Mouse (Mus musculus) testis, adult 2 months (tissue): ENCODE measurements around the gene Fam110a. TPM values are rescaled to one million over a fixed set of nuclear protein-coding genes. Genes with fewer than 3 reads are reported as not detected.

Source experiments
- H3K27ac ChIP-seq: fragments of 200-500 bp; 2 replicates; pipeline ENCODE4 v1.5.1; 2012; ENCODE audit warnings: low read depth, low read length; ENCODE audit not compliant: control insufficient read depth, insufficient read depth
- H3K27me3 ChIP-seq: fragments of 200-500 bp; 2 replicates; pipeline ENCODE4 v1.6.1; 2012; ENCODE audit warnings: mild to moderate bottlenecking, low read length, moderate library complexity; ENCODE audit not compliant: control insufficient read depth, insufficient read depth
- H3K36me3 ChIP-seq: fragments of 200-500 bp; 2 replicates; pipeline ENCODE4 v1.6.1; 2012; ENCODE audit warnings: mild to moderate bottlenecking, low read length; ENCODE audit not compliant: control insufficient read depth, insufficient read depth
- H3K4me1 ChIP-seq: fragments of 200-500 bp; 2 replicates; pipeline ENCODE4 v1.6.1; 2012; ENCODE audit warnings: low read length; ENCODE audit not compliant: control insufficient read depth, insufficient read depth
- H3K4me3 ChIP-seq: fragments of 200-500 bp; 2 replicates; pipeline ENCODE4 v1.5.1; 2012; ENCODE audit warnings: low read depth, mild to moderate bottlenecking, low read length, moderate library complexity, mixed read lengths; ENCODE audit not compliant: control insufficient read depth
- CTCF ChIP-seq: fragments of 200-500 bp; IDR thresholded peaks from 2 replicates; pipeline ENCODE4 v1.5.1; 2012; ENCODE audit warnings: low read depth, mild to moderate bottlenecking, inconsistent platforms, low read length, moderate library complexity; ENCODE audit not compliant: control insufficient read depth, insufficient read depth, insufficient replicate concordance
- POLR2A ChIP-seq: fragments of 200-500 bp; IDR thresholded peaks from 2 replicates; pipeline ENCODE4 v1.6.1; 2012; ENCODE audit warnings: low read depth, mild to moderate bottlenecking, inconsistent platforms, low read length, moderate library complexity; ENCODE audit not compliant: control insufficient read depth
- polyA plus RNA-seq: library from polyadenylated mRNA; depleted of rRNA; stranded (reverse); fragments of >200 nt; gene quantifications from 2 replicates; pipeline ENCODE4 v1.2.3, GENCODE M21; 2012

Gene Fam110a
- polyA plus RNA-seq, 1 experiment, result 175 TPM

DNA sequence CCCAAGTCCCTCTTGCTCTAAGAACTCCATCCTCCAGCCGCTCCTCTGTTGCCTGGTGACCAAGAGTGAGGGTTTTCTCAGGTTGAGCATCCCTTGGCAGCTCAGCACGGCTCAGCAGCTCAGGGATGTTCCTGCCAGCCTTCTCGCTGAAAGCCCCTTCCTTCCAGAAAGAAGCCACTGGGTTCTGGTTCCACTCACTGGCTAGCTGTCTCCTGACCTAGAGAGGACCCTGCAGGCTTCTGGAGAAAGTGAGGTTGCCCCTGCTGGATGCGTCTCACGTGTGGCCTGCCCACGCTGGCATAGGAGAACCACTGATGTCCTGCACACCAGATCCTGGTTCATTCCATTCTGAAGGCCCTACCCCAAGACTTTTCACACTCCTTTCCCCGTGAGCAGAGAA lies 11.0 kb downstream of the Fam110a start:
- no peaks in the 10 kb centered on the region for H3K36me3 ChIP-seq
- TF ChIP-seq CTCF, result no peak
- TF ChIP-seq POLR2A, result no peak
- peak overlapping the region; percentile 26; the same call in 1 of the 2 replicates for H3K4me3 ChIP-seq
- no peak overlapping the region for H3K27ac ChIP-seq
- H3K27me3 ChIP-seq, result no peaks in the 10 kb centered on the region
- peaks cover 12% of the 10 kb centered on the region for H3K4me1 ChIP-seq

DNA sequence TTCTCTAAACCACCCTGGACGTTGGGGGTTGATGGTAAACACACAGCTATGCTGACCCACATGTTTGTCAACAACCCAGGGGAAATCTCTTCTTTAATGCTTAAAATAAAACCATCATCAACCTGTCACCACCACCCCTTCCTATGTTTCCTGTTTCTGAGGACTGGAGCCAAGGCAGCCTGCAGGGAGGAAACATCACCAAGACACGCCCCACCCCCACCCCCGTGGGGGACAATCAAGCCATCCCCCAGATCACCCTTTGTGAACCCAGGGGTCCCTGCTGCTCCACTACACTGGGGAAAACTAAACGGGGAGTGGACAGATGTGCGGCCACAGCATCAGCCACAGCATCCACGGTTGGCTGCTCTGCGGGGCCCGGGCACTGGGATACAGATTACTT lies 11.6 kb downstream of the Fam110a start:
- H3K27ac ChIP-seq, result no peak overlapping the region

DNA sequence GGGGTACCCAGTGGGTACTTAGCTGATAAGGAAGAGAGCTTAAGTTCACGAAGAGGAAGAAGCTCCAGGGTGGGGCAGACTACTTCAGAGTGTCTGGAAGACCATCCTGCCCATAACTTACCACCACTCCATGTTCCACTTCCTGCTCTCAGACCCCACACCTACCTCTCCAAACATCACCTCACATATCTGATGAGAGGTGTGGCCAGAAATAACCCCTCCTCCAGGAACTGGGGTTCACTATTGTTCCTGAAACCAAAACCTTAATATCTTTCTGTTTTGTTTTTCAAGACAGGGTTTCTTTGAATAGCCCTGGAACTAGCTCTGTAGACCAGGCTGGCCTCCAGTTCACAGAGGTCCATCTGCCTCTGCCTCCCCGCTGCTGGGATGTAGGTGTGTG lies 12.2 kb downstream of the Fam110a start:
- Histone ChIP-seq H3K4me1 (peaks cover 9% of the 10 kb centered on the region), H3K27me3 (no peaks in the 10 kb centered on the region), H3K27ac (no peak overlapping the region)

More for the DNA sequence above, 11.6 kb downstream of the Fam110a start:
- Histone ChIP-seq H3K27me3 (no peaks in the 10 kb centered on the region), H3K4me1 (peaks cover 9% of the 10 kb centered on the region), H3K4me3 (no peak overlapping the region), H3K36me3 (no peaks in the 10 kb centered on the region)
- TF ChIP-seq POLR2A (no peak), CTCF (no peak)

DNA sequence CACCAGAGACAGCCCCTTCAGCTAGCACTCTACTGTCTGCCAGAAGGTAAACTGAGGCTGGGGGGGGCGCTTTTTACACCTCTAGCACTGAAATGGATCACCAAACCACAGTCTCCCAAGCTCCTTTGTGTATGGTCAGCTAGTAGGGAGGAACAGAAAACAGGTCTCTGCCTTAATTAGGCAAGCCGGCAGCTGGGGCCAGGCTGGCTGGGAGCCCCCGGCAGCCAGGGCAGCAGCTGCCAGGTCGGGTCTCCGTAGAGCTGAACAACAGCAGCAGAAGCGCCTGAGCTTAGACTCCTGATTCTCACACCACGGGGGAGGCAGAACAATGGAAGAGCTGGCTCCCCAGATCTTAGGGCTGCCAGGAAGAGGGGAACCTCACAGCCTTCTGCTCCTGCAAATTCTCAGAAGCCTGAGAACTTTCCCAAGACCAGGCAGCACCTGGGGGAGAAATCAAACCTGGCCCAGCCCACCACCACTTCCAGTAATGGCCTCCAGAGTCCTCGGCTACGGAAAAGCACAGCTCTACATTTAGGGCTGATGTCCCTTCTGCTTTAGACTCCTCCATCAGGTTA lies 12.8 kb downstream of the Fam110a start:
- peaks cover 9% of the 10 kb centered on the region for H3K4me1 ChIP-seq
- TF ChIP-seq POLR2A, result no peak
- TF ChIP-seq CTCF, result no peak
- H3K27ac ChIP-seq, result no peak overlapping the region
- H3K27me3 ChIP-seq, result no peaks in the 10 kb centered on the region
- H3K36me3 ChIP-seq, result no peaks in the 10 kb centered on the region
- no peak overlapping the region for H3K4me3 ChIP-seq

More for the DNA sequence above, 12.2 kb downstream of the Fam110a start:
- Histone ChIP-seq H3K4me3 (no peak overlapping the region), H3K36me3 (no peaks in the 10 kb centered on the region)
- TF ChIP-seq CTCF (no peak), POLR2A (no peak)

DNA sequence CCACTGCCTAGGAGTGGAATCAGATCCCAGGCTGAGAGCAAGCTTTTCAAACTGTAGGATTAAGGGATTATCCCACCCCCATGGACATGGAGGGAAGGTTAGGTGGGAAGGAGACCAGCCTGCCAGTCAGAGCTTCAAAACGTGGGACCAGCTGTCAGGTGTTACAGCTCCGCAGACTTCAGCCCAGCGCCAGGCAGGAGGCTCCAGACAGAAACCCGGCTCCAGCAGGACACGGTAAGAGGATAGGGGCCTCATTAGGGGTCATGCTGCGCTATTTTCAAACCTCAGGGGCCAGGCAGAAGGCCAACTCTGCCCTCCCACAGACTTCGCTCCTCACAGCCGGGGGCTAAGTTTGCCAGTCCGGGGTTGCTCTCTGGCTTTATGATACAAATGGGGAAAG lies 16.0 kb downstream of the Fam110a start:
- no peaks in the 10 kb centered on the region for H3K27me3 ChIP-seq
- no peaks in the 10 kb centered on the region for H3K36me3 ChIP-seq
- TF ChIP-seq CTCF, result no peak
- no peaks in the 10 kb centered on the region; the same call in none of the 2 replicates for H3K4me1 ChIP-seq
- H3K27ac ChIP-seq, result no peak overlapping the region
- H3K4me3 ChIP-seq, result no peak overlapping the region

DNA sequence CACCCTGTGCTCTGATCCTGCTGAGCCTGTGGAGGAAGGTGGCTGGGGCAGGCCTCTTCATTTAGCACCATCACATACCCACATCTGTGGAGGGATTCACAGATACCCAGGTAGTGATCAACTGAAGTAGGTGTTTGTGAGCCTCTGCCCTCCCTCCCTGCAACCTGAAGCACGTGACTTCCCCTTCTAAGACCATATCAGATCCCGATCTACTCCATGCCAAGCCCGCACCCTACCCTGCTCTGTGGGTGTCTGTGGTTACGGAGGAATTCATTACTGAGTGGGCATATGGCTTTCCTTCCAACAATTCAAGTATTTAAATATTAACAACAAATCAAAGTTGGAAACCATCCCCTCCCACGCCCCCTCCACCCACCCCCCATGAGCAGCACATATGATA lies 16.7 kb downstream of the Fam110a start:
- Histone ChIP-seq H3K4me1 (no peaks in the 10 kb centered on the region; the same call in none of the 2 replicates), H3K27me3 (no peaks in the 10 kb centered on the region), H3K4me3 (no peak overlapping the region), H3K36me3 (no peaks in the 10 kb centered on the region), H3K27ac (no peak overlapping the region)
- TF ChIP-seq CTCF (no peak), POLR2A (no peak)

DNA sequence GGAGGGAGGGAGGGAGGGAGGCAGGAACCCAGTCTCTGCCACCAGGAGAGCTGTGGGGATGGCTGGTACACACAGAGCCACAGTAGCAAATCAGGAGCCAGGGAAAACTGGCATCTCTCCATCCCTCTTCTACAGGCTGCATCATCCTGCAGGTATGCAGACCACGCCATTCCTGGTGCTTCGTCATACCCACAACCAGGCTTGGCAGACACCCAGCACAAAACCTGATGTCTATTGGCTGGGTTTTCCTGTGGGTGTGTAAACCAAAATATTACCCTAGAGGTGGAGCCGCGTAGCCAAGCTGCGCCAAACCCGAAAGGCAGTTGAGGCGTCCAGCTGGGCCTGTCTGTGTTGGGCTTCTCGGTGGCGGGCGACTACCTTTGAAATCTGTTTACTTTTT lies 17.5 kb downstream of the Fam110a start:
- Histone ChIP-seq H3K4me3 (no peak overlapping the region), H3K36me3 (no peaks in the 10 kb centered on the region), H3K27me3 (no peaks in the 10 kb centered on the region), H3K4me1 (no peaks in the 10 kb centered on the region; the same call in none of the 2 replicates), H3K27ac (no peak overlapping the region)
- TF ChIP-seq POLR2A (no peak), CTCF (no peak)
